Mouse (Mus musculus): Measurements from ENCODE around the gene Krt24.
A peak's percentile ranks its signal among the peaks of the same experiment; 100 is the strongest.
"Not testable (repeated sequence)": the region's sequence is repeated elsewhere in the genome, so short reads cannot be mapped to it uniquely, and the experiment has no call there.

Gene Krt24

DNA sequence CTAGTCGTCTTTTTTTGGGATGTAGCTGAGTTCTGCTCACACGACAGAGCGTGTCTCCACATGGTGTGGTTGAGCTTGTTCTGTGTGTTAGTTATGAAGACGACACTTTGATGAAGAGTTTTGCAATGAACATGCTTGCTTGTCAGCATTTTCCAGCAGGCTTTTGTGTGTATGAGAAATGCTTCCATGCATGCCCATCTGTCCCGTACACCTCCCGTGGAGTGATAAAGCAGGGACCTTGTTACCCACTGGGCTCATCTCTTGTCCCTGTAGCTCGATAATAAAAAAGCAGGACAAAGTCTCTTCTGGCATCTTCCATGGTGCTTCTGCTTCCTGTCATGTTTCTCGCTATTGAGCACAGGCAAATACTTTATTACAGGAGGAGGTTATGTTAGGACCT, 32.4 kb downstream of the Krt24 start:
- DNase-seq (ENCODE audit: low spot score) = no peak

DNA sequence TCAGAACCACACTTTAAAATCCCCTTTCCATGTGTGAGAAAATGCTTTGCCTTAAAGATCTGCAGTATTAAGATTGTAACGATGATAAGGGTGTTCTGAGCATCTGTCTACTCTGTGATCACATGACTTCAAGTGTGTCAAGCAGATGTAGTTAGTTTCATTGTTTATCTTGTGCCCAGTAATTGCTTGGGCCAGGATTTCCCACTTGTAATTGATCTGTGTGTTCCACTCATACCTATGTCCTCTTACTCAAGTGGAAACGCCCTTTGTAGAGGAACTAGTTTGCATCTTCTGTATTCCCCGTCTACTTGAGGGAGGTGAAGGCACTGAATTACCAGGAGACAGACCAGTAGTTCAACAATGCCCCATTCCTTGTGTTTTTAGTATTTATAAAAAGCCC, 34.4 kb downstream of the Krt24 start:
- DNase-seq (ENCODE audit: low spot score) = no peak

DNA sequence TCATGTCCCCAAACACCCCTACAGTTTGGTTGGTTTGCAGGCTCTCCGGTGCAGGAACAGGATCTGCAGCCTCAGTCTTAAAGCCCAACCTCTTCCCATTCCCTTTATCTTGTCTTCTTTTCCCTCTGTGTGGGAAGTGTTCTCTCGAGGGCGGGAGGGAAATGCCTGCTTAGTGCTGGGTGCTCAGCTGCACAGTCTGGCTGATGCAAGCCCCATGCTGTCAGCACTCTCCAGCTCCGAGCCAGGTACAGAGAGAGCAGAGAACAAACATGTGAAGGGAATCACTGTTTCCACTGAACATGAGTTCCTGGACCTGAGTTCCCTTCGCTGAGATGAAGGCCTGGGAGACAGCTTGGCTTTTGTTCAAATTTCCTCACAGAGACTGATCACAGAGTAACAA, 34.8 kb downstream of the Krt24 start:
- DNase-seq (ENCODE audit: low spot score) = no peak

DNA sequence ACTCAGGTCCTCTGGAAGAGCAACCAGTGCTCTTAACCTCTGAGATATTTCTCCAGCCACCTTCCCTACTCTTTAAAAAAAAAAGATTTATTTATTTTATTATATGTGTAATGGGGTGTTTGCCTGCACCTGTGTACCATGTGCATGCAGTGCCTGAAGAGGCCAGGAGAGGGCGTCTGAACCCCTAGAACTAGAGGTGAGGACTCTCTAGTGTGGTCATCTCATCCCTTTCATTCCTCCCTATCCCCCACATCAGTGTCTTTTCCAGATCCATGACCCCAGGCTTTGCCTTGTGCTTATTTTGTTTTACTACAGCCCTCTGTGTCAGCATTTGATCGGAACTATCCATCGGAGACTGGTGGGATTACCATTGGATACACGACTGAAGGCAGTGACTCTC, 35.9 kb downstream of the Krt24 start:
- no peak for DNase-seq (ENCODE audit: low spot score)

DNA sequence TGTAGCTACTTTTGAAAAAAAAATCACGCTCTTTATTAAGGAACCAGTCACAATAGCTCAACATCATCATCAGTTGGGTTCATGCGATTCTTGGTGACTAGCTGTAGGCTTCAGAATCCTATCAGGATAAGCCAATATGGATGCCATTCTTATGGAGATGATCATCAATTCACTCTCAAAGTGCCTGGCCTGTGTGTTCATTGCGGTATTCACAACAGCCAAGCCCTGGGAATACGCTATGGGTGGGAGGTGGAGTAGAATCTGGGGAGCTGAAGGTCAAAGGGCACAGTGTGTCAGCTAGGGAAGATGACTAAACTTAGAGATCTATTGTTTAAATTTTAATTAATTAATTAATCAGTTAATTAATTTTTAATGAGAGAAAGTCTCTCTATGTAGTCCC, 37.1 kb downstream of the Krt24 start:
- no peak for DNase-seq (ENCODE audit: low spot score)

DNA sequence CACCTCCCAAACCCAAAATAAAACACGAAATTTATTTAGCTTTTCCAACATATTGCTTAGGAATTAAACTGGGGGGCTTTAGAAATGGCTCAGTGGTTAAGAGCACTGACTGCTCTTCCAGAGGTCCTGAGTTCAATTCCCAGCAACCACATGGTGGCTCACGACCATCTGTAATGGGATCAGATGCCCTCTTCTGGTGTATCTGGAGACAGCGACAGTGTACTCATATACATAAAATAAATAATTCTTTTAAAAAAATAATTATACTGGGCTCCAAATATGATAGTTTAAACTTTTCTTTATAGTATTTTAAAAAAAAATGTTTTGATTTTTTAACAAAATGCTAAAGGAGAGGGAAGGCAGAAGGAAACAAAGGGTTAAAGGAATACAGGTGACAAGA, 40.5 kb downstream of the Krt24 start:
- DNase-seq (ENCODE audit: low spot score) = not testable (repeated sequence)

DNA sequence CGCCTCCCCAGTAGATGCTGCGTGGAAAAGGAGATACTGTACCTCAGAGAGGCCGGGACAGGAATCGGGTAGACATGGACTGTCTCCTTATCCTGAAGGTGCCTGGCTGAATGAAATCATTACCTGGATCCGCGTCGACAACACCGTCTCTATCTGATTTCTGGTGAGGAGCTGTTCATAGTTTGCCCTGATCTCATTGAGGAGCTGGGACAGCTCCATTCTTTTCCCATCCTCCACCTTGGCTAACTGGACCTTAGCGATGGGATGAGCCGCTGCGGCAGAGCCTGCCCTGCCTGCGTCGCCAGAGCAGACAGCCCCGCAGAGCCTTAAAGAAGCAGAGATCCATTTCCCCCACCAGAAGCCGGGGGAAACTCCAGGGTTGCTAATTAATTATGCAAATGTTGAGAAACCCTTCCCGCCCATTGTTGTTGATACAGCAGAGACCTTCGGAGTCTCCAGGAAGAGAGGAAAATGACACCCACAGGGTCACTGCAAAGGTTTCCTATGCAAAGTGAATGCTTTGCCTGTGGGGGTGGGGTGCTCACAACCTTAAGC, 41.2 kb downstream of the Krt24 start, which contains the start of gene Krt222:
Gene Krt222, minus strand, starts transcription at position 266 of the 555 bp plus-strand sequence.
- DNase-seq (ENCODE audit: low spot score) = no peak

DNA sequence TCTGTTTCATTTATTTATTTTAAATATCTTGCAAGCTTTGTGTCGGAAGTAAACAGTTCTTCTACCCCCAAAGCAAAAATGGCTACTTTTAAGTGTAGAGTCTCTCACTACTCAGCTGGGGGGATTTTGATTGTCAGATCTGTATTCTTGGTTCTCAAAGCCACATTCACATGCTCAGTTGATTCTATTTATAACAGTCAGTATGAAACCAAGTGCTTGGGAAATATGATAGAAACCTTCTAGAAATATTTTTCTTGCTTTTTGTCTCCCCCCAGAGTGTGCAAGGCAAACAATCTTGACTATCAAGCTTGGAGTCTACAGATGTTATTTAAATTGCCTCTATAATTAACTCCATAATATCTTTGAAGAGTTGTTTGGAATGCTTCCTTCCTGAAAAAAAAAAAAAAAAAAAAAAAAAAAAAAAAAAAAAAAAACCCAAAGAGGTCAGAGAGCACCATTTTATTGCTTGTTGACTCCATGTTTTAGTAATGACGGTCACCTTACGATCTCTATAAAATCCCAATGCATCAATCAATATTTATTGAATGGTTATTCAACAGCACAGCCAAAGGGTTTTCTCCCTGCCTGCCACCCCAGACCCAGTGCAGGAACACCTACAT, 41.8 kb downstream of the Krt24 start:
- no peak for DNase-seq (ENCODE audit: low spot score)

DNA sequence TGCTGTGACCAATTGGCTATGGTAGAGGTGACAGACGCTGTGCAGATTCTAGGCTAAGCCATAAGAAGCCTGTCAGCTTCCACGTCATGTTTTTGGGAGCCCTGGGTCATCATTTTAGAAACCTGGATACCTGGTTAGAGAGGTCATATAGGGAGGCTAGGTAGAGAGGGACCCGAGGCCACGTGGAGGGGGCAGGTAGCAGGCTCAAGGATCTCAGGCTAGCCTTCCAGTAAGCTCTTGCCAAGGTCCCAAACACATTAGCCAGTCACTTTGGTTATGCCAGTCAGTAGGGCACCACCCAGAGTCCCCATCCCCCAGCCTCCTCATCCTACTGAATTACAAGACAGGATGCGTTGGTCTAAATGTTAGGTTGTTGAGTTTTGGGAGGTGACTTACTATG, 43.0 kb downstream of the Krt24 start:
- DNase-seq (ENCODE audit: low spot score) = no peak

DNA sequence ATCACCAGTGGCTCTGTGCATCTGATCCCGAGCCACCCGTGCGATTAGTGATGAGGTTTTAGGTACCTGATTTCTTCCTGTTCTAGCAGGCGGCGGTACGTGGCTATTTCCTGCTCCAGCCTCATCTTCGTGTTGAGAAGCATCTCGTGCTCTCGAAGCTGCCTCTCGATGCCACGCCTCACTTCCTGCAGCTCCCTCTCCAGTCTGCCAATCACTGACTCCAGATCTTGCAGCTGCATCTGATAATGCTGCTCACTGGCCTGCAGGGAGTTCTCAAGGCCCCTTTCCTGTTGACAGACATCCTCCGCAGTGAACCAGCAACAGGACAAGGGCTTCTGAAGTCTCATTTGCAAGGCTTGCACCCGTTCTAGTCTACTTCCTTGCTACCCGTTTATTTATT, 46.6 kb downstream of the Krt24 start:
- peak; percentile 42 for DNase-seq (ENCODE audit: low spot score)

DNA sequence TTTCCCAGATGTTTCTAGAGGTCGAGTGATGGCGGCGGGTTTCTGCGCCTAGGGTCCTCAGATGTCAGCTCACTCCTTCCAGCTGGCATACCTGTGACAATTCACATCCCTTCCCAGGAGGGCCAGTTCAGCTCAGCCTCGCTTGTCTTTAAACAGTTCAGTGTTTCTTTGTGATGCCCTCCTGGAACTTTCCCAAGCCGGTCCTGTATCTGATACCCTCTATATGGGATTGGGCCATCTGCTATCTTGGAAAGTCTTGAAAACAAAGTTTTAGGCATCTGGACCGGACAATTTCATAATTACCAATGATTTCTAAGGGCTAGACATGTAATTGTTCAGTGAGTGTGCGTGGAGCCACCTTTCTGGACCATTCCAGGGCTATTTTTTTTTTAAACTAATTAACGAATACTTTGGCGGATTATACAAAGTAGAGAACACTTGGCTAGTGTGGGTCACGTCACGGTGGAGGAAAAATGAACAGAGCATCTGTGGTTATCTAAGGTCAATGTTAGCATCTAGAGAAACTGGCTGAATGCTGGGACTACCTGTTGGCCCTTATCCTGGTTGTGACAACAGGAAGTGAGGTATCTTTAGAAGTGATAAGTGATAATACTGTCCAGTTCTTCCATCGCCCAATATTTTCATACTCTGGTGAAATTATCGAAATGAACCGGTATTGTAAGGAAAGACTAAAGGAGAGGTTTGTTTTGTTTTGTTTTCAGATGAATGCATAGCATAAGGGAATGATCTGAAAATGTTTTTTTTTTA, 53.8 kb downstream of the Krt24 start:
- no peak for DNase-seq (ENCODE audit: low spot score)

DNA sequence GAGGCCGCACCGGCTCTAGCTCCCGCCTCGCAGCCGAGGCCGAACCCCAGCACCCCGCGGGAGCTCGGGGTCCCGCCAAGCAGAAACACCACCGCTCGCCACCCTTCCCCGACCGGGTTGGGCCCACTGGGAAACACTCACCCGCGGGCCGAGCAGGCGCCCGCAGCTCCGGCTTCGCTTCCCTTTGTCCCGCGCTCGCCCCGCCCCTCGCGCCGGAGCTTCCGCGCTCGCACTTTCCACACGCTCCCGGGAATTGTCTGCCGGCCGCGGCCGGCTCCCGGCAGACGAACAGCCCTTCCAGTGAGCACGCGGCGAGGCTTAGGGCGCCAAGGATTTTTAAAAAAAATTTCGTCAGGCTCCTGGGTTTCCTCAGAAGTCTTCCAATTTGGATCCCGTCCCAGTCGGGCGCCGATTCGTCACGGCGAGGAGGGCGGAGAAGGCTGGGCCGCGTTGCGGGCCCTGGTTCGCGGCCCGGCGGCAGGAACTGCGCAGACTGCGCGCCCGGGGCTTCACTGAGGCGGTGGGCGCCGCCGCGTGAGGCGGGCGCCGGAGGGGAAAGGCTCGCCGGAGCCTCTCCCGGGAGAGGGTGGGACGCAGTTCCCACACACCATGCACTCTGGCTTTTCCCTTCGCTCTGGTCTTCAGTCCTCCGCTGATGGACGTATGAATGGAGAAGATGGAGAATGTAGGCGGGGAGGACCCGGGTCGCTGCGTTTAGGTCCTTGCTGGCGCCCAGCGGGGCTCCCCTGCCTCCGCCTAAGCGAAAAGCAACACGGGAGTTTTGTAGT, 54.6 kb downstream of the Krt24 start, which contains the start of gene Smarce1:
Gene Smarce1, minus strand, starts transcription at position 757 of the 788 bp plus-strand sequence.
- DNase-seq (ENCODE audit: low spot score) = peak; percentile 77

Data from spleen, adult 12 weeks (tissue).